Mouse (Mus musculus) hindbrain, embryonic 16.5 days (tissue): ENCODE data around the gene Glipr1l1. TPM values are rescaled to one million over a fixed set of nuclear protein-coding genes. Genes with fewer than 3 reads are reported as not detected.
"Not testable (repeated sequence)": the region's sequence is repeated elsewhere in the genome, so short reads cannot be mapped to it uniquely, and the experiment has no call there.

Experiments
- ATAC-seq: fragments of 200-750 bp; cut with Nextera tagmentation; 2 replicates; pipeline ENCODE4 v1.8.0; 2017; ENCODE audit warnings: moderate TSS enrichment, moderate library complexity
- H3K27ac ChIP-seq: fragments of 300-500 bp; sonication (generic); 2 replicates; pipeline ENCODE4 v1.5.1; 2014; ENCODE audit warnings: low read depth, mild to moderate bottlenecking, control low read depth, low read length, moderate library complexity
- H3K27me3 ChIP-seq: fragments of 300-500 bp; sonication (generic); replicated peaks from 2 replicates; pipeline ENCODE4 v1.6.1; 2014; ENCODE audit warnings: low read length; ENCODE audit not compliant: control insufficient read depth, insufficient read depth
- H3K36me3 ChIP-seq: fragments of 300-500 bp; sonication (generic); 2 replicates; pipeline ENCODE4 v1.6.1; 2014; ENCODE audit warnings: mild to moderate bottlenecking, low read length, moderate library complexity, mixed read lengths; ENCODE audit not compliant: control insufficient read depth, insufficient read depth
- H3K4me1 ChIP-seq: fragments of 300-500 bp; sonication (generic); 2 replicates; pipeline ENCODE4 v1.6.1; 2014; ENCODE audit warnings: low read depth, low read length; ENCODE audit not compliant: control insufficient read depth, insufficient read depth
- H3K4me2 ChIP-seq: fragments of 300-500 bp; sonication (generic); 2 replicates; pipeline ENCODE4 v1.6.1; 2014; ENCODE audit warnings: mild to moderate bottlenecking, low read length, control low read depth, moderate library complexity
- H3K4me3 ChIP-seq: fragments of 300-500 bp; sonication (generic); 2 replicates; pipeline ENCODE4 v1.5.1; 2014; ENCODE audit warnings: mild to moderate bottlenecking, low read length, control low read depth, moderate library complexity
- H3K9ac ChIP-seq: fragments of 300-500 bp; sonication (generic); 2 replicates; pipeline ENCODE4 v1.6.1; 2014; ENCODE audit warnings: low read depth, mild to moderate bottlenecking, control low read depth, low read length, moderate library complexity
- H3K9me3 ChIP-seq: fragments of 300-500 bp; sonication (generic); 2 replicates; pipeline ENCODE4 v1.6.1; 2014; ENCODE audit warnings: mild to moderate bottlenecking, low read length, moderate library complexity; ENCODE audit not compliant: control insufficient read depth
- WGBS: fragments of 180-500 bp; shearing (Covaris S2); extraction: QIAGEN DNeasy Blood & Tissue Kit; methylation state at CpG from one replicate; pipeline ENCODE4 v1.1.7; 2014; 5-methylcytosine and 5-hydroxymethylcytosine counted together
- polyA plus RNA-seq: library from polyadenylated mRNA; unstranded; fragments of >200 nt; fragmentation: Nextera tagmentation; extraction: Ambion mirVana; gene quantifications from 2 replicates; pipeline ENCODE4 v1.2.1, GENCODE M21; 2015

Glipr1l1 gene
- polyA plus RNA-seq, 1 experiment from 2014 or later, result not detected

DNA sequence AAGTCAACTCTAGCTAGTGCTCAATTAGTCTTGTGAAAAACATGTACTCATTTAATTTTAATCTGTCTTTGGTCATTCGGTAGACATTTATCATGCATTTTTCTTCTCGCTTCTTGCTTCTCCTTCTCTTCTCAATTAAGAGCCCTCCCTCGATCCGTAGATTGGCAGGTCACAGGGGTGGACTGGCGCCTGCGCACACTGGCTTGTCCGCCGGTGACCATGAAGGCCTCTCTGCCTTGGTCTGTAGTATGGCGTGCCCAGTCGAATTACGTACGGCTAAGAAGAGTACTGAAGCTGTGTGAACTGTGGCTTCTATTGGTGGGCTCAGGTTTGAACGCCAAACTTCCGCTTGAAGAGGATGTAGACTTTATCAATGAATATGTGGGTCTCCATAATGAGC, 23.2 kb downstream of the Glipr1l1 start, which contains the start of gene Glipr1l2:
Gene Glipr1l2, plus strand, starts transcription at position 198 of the 400 bp plus-strand sequence.
- ATAC-seq, result no peak
- no peak within 1 kb of the TSS for H3K9ac ChIP-seq
- 96% methylated on average over 14 of the region's 14 CpGs for WGBS

DNA sequence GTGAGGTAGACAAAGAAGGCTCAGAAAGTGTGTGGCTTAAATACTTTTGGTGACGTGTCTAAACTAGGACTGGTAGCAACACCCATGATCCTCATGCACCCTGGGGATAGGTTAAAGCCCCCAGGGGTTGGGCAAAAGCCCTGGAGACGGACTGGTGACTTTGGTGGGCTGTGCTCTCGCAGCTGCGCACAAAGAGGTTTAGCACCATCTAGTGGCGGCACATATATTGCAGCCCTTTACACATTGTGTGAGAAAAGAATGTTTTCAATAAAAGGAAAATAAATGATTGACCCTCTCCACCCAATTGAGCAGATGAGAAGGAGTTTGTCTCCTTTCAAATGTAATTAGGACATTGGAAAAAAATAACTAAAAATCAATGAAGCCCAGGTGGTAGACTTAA, 45.8 kb downstream of the Glipr1l1 start:
- H3K27ac ChIP-seq, ATAC-seq: not testable (repeated sequence)
- 13% methylated on average over 5 of the region's 5 CpGs for WGBS

More for the DNA sequence above, 23.2 kb downstream of the Glipr1l1 start, which contains the start of gene Glipr1l2:
- no peaks in the 10 kb centered on the region for H3K36me3 ChIP-seq
- no peak within 1 kb of the TSS for H3K4me2 ChIP-seq
- no peaks in the 10 kb centered on the region for H3K27me3 ChIP-seq
- H3K4me1 ChIP-seq, result no peaks in the 10 kb centered on the region
- no peaks in the 10 kb centered on the region for H3K9me3 ChIP-seq
- H3K4me3 ChIP-seq, result no peak within 1 kb of the TSS
- H3K27ac ChIP-seq, result no peak within 1 kb of the TSS

DNA sequence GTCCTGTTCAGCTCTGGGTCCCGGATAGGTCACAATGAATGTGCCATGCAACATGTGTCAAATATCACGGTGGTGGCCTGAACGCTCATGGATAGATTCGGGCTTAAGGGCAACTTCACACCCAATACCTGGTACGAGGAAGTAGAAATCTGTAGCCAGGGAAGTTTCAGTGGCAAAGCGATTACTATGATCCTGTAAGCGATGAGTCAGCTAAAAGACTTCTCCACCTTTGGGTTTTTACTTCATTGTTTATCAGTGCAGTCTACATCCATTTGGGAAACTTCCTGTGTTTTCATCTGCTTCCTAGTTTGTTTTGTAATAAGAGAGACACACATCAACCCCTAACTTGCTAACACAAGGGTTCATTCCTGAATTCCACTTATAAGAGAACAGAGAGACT, 50.4 kb downstream of the Glipr1l1 start:
- no peaks in the 10 kb centered on the region for H3K9me3 ChIP-seq
- ATAC-seq, result no peak
- H3K4me2 ChIP-seq, result no peak overlapping the region
- no peak overlapping the region for H3K9ac ChIP-seq
- no peak overlapping the region for H3K4me3 ChIP-seq
- H3K4me1 ChIP-seq, result no peaks in the 10 kb centered on the region
- H3K36me3 ChIP-seq, result no peaks in the 10 kb centered on the region
- 93% methylated on average over 7 of the region's 7 CpGs for WGBS
- H3K27me3 ChIP-seq, result no peaks in the 10 kb centered on the region
- no peak overlapping the region for H3K27ac ChIP-seq

More for the DNA sequence above, 45.8 kb downstream of the Glipr1l1 start:
- not testable (repeated sequence) for H3K4me1 ChIP-seq, H3K4me2 ChIP-seq, H3K36me3 ChIP-seq, H3K9ac ChIP-seq, H3K4me3 ChIP-seq, H3K27me3 ChIP-seq, H3K9me3 ChIP-seq

DNA sequence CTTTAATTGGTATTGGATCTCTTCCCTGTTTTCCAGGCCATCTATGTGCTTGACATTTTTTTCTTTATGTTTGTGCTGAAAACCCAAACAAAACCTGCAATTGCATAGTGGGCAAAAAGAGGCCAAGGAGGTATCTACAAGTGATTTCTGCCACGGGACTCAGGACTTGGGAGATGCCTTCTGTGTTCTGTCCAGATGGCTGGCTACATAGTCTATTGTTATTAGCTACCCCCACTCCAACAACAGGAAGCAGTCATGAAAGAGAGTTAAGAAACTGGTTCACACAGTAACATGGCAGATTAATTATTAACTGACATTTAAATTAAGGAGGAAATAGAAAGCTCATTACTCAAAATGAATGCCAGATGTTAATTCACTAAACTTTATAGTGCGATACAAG, 65.1 kb downstream of the Glipr1l1 start:
- H3K36me3 ChIP-seq, H3K4me2 ChIP-seq, H3K27me3 ChIP-seq, H3K9ac ChIP-seq, H3K9me3 ChIP-seq, H3K4me1 ChIP-seq, H3K4me3 ChIP-seq, H3K27ac ChIP-seq, ATAC-seq: not testable (repeated sequence)
- WGBS, result 48% methylated on average over 2 of the region's 2 CpGs

DNA sequence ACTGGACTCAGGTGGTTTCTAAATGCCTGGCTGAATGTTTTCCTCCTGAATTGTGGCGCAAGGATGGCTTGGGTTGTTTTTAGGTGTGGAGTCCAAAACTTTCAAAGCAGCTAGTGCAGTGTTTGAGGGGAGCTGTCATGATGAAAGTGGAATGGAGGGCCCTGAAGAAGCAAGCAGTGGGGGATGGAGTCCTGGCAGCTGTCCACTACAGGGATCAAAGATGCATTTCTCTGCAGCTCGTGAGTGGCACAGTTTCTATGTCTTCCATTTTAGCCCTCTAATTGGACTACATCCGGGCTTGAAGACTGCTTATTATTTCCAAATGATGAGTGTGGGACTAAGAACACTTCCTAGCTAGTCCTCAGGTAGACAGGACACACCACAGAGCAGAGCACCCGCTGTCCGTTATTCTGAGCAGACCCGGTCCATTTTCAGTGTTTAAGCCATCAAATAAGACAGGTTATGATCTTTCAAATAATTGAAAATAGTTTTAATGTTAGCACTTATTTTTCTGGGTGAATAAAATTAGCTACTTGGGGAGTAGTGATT, 67.8 kb downstream of the Glipr1l1 start:
- H3K27me3 ChIP-seq, H3K4me2 ChIP-seq, ATAC-seq, H3K36me3 ChIP-seq, H3K4me3 ChIP-seq, H3K4me1 ChIP-seq, H3K9ac ChIP-seq, H3K9me3 ChIP-seq, H3K27ac ChIP-seq: not testable (repeated sequence)
- 69% methylated on average over 6 of the region's 6 CpGs for WGBS

Other genes starting within 250 kb of the Glipr1l1 start
- 34.4 and 36.1 TPM in 2 replicates for gene Krr1, start 87.5 kb upstream of the Glipr1l1 start, polyA plus RNA-seq
- gene Glipr1, start 57.6 kb upstream of the Glipr1l1 start, polyA plus RNA-seq, result 0.76 and 1.5 TPM in 2 replicates
- gene Glipr1l2, start 23.2 kb downstream of the Glipr1l1 start, polyA plus RNA-seq, result not detected in 2 replicates
- gene Glipr1l3, start 100.1 kb downstream of the Glipr1l1 start, polyA plus RNA-seq, result 0.41 TPM in 1 of 2 replicates, not detected in the other
- 0.69 and 0.91 TPM in 2 replicates for gene Caps2, start 103.4 kb downstream of the Glipr1l1 start, polyA plus RNA-seq
- gene Kcnc2, start 210.9 kb downstream of the Glipr1l1 start, polyA plus RNA-seq, result 7.5 and 8.1 TPM in 2 replicates